Mouse (Mus musculus) lung, postnatal 0 days (tissue): ENCODE data around the gene Sarm1. TPM values are rescaled to one million over a fixed set of nuclear protein-coding genes. Genes with fewer than 3 reads are reported as not detected.

Source experiments
- ATAC-seq: fragments of 200-750 bp; cut with Nextera tagmentation; 2 replicates; pipeline ENCODE4 v1.8.0; 2017; ENCODE audit warnings: moderate library complexity
- DNase-seq: peaks from one replicate; pipeline ENCODE4 v3.0.0-alpha.2; 2016; ENCODE audit warnings: low spot score
- H3K27ac ChIP-seq: fragments of 300-500 bp; sonication (generic); 2 replicates; pipeline ENCODE4 v1.5.1; 2014; ENCODE audit warnings: antibody characterized with exemption, mild to moderate bottlenecking, low read length, mixed read lengths
- H3K27me3 ChIP-seq: fragments of 300-500 bp; sonication (generic); replicated peaks from 2 replicates; pipeline ENCODE4 v1.6.1; 2014; ENCODE audit warnings: low read length, mixed read lengths; ENCODE audit not compliant: insufficient read depth
- H3K36me3 ChIP-seq: fragments of 300-500 bp; sonication (generic); 2 replicates; pipeline ENCODE4 v1.6.1; 2014; ENCODE audit warnings: low read length, mixed read lengths; ENCODE audit not compliant: insufficient read depth
- H3K4me1 ChIP-seq: fragments of 300-500 bp; sonication (generic); 2 replicates; pipeline ENCODE4 v1.6.1; 2014; ENCODE audit warnings: antibody characterized with exemption, low read depth, low read length, mixed read lengths; ENCODE audit not compliant: insufficient read depth
- H3K4me2 ChIP-seq: fragments of 300-500 bp; sonication (generic); replicated peaks from 2 replicates; pipeline ENCODE4 v1.6.1; 2014; ENCODE audit warnings: low read depth, mild to moderate bottlenecking, low read length, moderate library complexity, mixed read lengths
- H3K4me3 ChIP-seq: fragments of 300-500 bp; sonication (generic); 2 replicates; pipeline ENCODE4 v1.5.1; 2014; ENCODE audit warnings: low read depth, low read length
- H3K9ac ChIP-seq: fragments of 300-500 bp; sonication (generic); replicated peaks from 2 replicates; pipeline ENCODE4 v1.6.1; 2014; ENCODE audit warnings: low read depth, mild to moderate bottlenecking
- H3K9me3 ChIP-seq: fragments of 300-500 bp; sonication (generic); 2 replicates; pipeline ENCODE4 v1.6.1; 2016; ENCODE audit warnings: low read length, mixed read lengths
- CTCF ChIP-seq: IDR thresholded peaks from 2 replicates; pipeline ENCODE4 v1.5.1; 2016; ENCODE audit warnings: antibody characterized with exemption, mild to moderate bottlenecking
- EP300 ChIP-seq: IDR thresholded peaks from 2 replicates; pipeline ENCODE4 v1.6.1; 2016; ENCODE audit warnings: antibody characterized with exemption, mild to moderate bottlenecking, control low read depth
- WGBS: fragments of 180-500 bp; shearing (Covaris S2); extraction: QIAGEN DNeasy Blood & Tissue Kit; methylation state at CpG from one replicate; pipeline ENCODE4 v1.1.7; 2014; 5-methylcytosine and 5-hydroxymethylcytosine counted together
- polyA plus RNA-seq: library from polyadenylated mRNA; unstranded; fragments of >200 nt; fragmentation: Nextera tagmentation; extraction: Ambion mirVana; gene quantifications from 2 replicates; pipeline ENCODE4 v1.2.1, GENCODE M21; 2015

The Sarm1 gene
- polyA plus RNA-seq, 1 experiment from 2014 or later: 0.16 TPM

DNA sequence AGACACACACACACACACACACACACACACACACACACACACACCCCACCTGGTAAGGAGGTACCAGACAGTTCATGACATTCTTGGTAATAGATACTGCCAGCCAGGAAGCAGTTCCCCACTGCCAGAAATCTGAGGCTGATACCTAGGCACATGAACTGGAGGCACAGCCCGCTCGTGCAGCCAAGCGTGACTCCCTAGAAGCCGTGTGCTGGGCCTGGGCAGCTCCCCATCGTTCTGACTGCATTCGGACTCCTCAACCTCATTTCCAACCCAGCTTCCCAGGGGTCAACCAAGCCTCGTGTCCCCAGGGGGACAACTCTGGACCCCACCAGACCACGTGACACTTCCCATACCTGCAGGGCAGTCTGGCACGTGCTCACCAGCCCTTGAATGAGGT, 31.2 kb upstream of the Sarm1 start:
- H3K9ac ChIP-seq: no peak overlapping the region
- no peaks in the 10 kb centered on the region for H3K9me3 ChIP-seq
- no peaks in the 10 kb centered on the region for H3K4me1 ChIP-seq
- DNase-seq (no peak), ATAC-seq (no peak)
- no peak overlapping the region for H3K27ac ChIP-seq
- 89% methylated on average over 9 of the region's 9 CpGs for WGBS
- no peaks in the 10 kb centered on the region for H3K27me3 ChIP-seq
- H3K4me3 ChIP-seq: no peak overlapping the region
- no peak overlapping the region for H3K4me2 ChIP-seq
- peaks cover 31% of the 10 kb centered on the region for H3K36me3 ChIP-seq
- no peak for TF ChIP-seq CTCF
- no peak for TF ChIP-seq EP300

DNA sequence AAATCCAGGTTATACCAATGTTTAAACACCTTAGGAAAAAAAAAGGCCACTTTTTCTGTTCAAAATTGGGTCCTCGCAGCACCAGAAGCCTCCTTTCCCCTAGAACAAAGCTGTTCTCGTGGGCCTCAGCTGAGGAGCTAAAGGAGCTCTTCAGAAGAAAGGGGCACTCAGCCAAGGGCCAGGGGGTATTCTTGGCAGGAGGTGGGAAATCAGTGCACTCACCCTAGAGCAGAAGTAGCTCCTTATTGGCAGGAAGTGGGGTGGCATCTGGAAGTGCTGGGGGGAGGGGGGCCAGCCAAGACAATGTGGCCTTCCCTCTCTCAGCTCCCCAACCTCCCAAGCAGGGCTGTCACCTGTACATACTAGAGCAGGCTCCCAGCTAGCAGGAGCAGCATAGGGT, 27.3 kb upstream of the Sarm1 start:
- no peak overlapping the region for H3K4me3 ChIP-seq
- 45% methylated on average over 2 of the region's 2 CpGs for WGBS
- no peaks in the 10 kb centered on the region for H3K9me3 ChIP-seq
- no peak overlapping the region for H3K4me2 ChIP-seq
- H3K27me3 ChIP-seq: no peaks in the 10 kb centered on the region
- no peaks in the 10 kb centered on the region for H3K4me1 ChIP-seq
- peak overlapping the region; percentile 66 for H3K27ac ChIP-seq
- TF ChIP-seq CTCF (no peak), EP300 (no peak)
- H3K9ac ChIP-seq: no peak overlapping the region
- peak; percentile 55 for ATAC-seq
- peak; percentile 74 for DNase-seq
- peaks cover 38% of the 10 kb centered on the region for H3K36me3 ChIP-seq

- ATAC-seq (peak; percentile 84), DNase-seq (peak; percentile 94)
- H3K4me3 ChIP-seq: no peak overlapping the region
- TF ChIP-seq EP300 (peak; percentile 78), CTCF (no peak)
- no peak overlapping the region for H3K4me2 ChIP-seq
- 57% methylated on average over 9 of the region's 9 CpGs for WGBS
- H3K27ac ChIP-seq: peak overlapping the region; percentile 66; the same call in 1 of the 2 replicates
- no peaks in the 10 kb centered on the region for H3K27me3 ChIP-seq
- H3K36me3 ChIP-seq: peaks cover 37% of the 10 kb centered on the region
- H3K9ac ChIP-seq: no peak overlapping the region
- H3K9me3 ChIP-seq: no peaks in the 10 kb centered on the region
- H3K4me1 ChIP-seq: no peaks in the 10 kb centered on the region
These were observed 25.8 kb upstream of the Sarm1 start for GRCm38 (mm10) chr11:78523241-78523955.

- 67% methylated on average over 1 of the region's 1 CpGs for WGBS
- Histone ChIP-seq H3K4me1 (no peaks in the 10 kb centered on the region), H3K36me3 (peaks cover 36% of the 10 kb centered on the region), H3K27ac (0 out of 2 replicates have a peak overlapping the region, but pooled peaks have one; percentile 26), H3K9ac (no peak overlapping the region), H3K4me2 (no peak overlapping the region), H3K9me3 (no peaks in the 10 kb centered on the region), H3K4me3 (no peak overlapping the region), H3K27me3 (no peaks in the 10 kb centered on the region)
- ATAC-seq (peak; percentile 36), DNase-seq (peak; percentile 82)
- TF ChIP-seq EP300 (no peak), CTCF (peak; percentile 70)
These were observed 25.0 kb upstream of the Sarm1 start for GRCm38 (mm10) chr11:78522481-78522997.

- H3K4me3 ChIP-seq: no peak overlapping the region
- DNase-seq: no peak
- no peaks in the 10 kb centered on the region for H3K4me1 ChIP-seq
- H3K9ac ChIP-seq: no peak overlapping the region
- 71% methylated on average over 3 of the region's 3 CpGs for WGBS
- no peak overlapping the region for H3K4me2 ChIP-seq
- H3K9me3 ChIP-seq: no peaks in the 10 kb centered on the region
- peaks cover 30% of the 10 kb centered on the region for H3K36me3 ChIP-seq
- H3K27ac ChIP-seq: no peak overlapping the region
- H3K27me3 ChIP-seq: no peaks in the 10 kb centered on the region
- TF ChIP-seq CTCF (no peak), EP300 (no peak)
- no peak for ATAC-seq
These were observed 24.3 kb upstream of the Sarm1 start for GRCm38 (mm10) chr11:78521880-78522279.

DNA sequence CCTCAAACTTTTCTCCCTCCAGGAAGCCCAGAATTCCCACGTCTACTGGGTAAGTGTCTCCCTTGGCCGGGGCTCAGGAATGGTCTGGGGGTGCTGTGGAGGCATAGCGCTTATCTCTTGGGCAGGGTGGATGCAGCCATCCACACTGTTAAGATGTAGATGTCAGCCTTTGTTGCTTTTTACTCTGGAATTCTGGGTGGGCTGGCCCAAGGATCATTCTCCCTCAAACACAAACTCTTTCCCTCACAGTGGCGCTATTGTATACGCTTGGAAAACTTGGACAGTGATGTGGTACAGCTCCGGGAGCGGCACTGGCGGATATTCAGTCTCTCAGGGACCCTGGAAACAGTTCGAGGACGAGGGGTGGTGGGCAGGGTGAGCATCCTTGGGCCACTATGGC, 21.4 kb upstream of the Sarm1 start:
- Histone ChIP-seq H3K4me1 (no peaks in the 10 kb centered on the region), H3K9me3 (no peaks in the 10 kb centered on the region), H3K36me3 (peaks cover 30% of the 10 kb centered on the region), H3K4me3 (no peak overlapping the region), H3K9ac (no peak overlapping the region), H3K27me3 (no peaks in the 10 kb centered on the region), H3K4me2 (no peak overlapping the region), H3K27ac (no peak overlapping the region)
- ATAC-seq (no peak), DNase-seq (no peak)
- TF ChIP-seq CTCF (no peak), EP300 (no peak)
- WGBS: 87% methylated on average over 10 of the region's 10 CpGs
